Mouse (Mus musculus) gastrocnemius, postnatal 10 days (tissue): ENCODE measurements at regions not wholly inside any gene's neighbourhood (a gene's known extent, or its start where the extent isn't known, plus 50 kb on each side); places are given as distances from the start of the nearest gene placed in this dataset.

Experiments used
- DNase-seq: peaks from one replicate; pipeline ENCODE4 v3.0.0; 2021; ENCODE audit warnings: mixed read lengths

- no peak for DNase-seq
These were observed 150.4 kb downstream of the Cpe start for GRCm38 (mm10) chr8:64542501-64542900.

GRCm38 (mm10) chr8:64539846-64540472 is 152.9 kb downstream of the Cpe start:
- DNase-seq = no peak

GRCm38 (mm10) chr8:64531780-64532179 is 161.1 kb downstream of the Cpe start:
- DNase-seq = no peak

GRCm38 (mm10) chr8:64522441-64523102 is 170.3 kb downstream of the Cpe start:
- DNase-seq = no peak

- no peak for DNase-seq
These were observed 173.2 kb downstream of the Cpe start for GRCm38 (mm10) chr8:64519650-64520049.

GRCm38 (mm10) chr8:64515923-64516322 is 176.9 kb downstream of the Cpe start:
- peak; percentile 8 for DNase-seq

- DNase-seq = no peak
These were observed 195.4 kb downstream of the Cpe start for GRCm38 (mm10) chr8:64497281-64498060.

GRCm38 (mm10) chr8:64496333-64497213 is 196.3 kb downstream of the Cpe start:
- DNase-seq = no peak

- DNase-seq = no peak
These were observed 201.3 kb downstream of the Cpe start for GRCm38 (mm10) chr8:64491561-64491960.

- no peak for DNase-seq
These were observed 204.8 kb downstream of the Cpe start for GRCm38 (mm10) chr8:64488057-64488456.

- no peak for DNase-seq
These were observed 219.6 kb downstream of the Cpe start for GRCm38 (mm10) chr8:64473276-64473675.

GRCm38 (mm10) chr8:64472801-64473270 is 220.0 kb downstream of the Cpe start:
- DNase-seq = no peak

GRCm38 (mm10) chr8:64461136-64461535 is 231.7 kb downstream of the Cpe start:
- DNase-seq = no peak

- DNase-seq = no peak
These were observed 235.9 kb downstream of the Cpe start for GRCm38 (mm10) chr8:64456970-64457369.

- DNase-seq = peak; percentile 8
These were observed 238.1 kb downstream of the Cpe start for GRCm38 (mm10) chr8:64454736-64455135.

GRCm38 (mm10) chr8:64445366-64445765 is 239.3 kb upstream of the Tll1 start:
- no peak for DNase-seq

- DNase-seq = no peak
These were observed 238.4 kb upstream of the Tll1 start for GRCm38 (mm10) chr8:64444429-64444828.

- DNase-seq = no peak
These were observed 232.4 kb upstream of the Tll1 start for GRCm38 (mm10) chr8:64438489-64438888.

GRCm38 (mm10) chr8:64434648-64435047 is 228.6 kb upstream of the Tll1 start:
- no peak for DNase-seq

GRCm38 (mm10) chr8:64422850-64423214 is 216.8 kb upstream of the Tll1 start:
- DNase-seq = no peak

- no peak for DNase-seq
These were observed 216.3 kb upstream of the Tll1 start for GRCm38 (mm10) chr8:64422200-64422849.
